Mouse (Mus musculus): Measurements from ENCODE around the gene Nek4. TPM values are rescaled to one million over a fixed set of nuclear protein-coding genes. Genes with fewer than 3 reads are reported as not detected.

Nek4 gene
- polyA plus RNA-seq, 1 experiment from 2014 or later = 12.3 TPM

DNA sequence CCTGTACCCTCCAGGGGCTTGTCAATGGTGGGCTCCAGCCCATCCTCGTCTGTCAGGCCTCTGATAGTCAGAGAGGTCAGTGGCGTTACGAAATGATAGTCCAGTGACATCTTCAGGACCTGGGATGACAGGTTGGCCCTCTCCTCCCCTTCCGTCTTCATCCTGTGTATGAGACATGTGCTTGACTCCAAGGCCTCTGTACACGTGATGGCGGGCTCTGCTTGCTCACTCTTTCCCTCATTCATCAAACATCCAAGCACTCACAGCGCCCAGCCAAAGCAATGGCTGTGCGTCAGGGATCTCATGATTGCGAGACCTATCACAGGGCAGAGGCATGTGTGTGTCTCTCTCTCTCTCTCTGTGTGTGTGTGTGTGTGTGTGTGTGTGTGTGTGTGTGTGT lies 17.8 kb upstream of the Nek4 start:
- 79% methylated on average over 9 of the region's 9 CpGs for WGBS

DNA sequence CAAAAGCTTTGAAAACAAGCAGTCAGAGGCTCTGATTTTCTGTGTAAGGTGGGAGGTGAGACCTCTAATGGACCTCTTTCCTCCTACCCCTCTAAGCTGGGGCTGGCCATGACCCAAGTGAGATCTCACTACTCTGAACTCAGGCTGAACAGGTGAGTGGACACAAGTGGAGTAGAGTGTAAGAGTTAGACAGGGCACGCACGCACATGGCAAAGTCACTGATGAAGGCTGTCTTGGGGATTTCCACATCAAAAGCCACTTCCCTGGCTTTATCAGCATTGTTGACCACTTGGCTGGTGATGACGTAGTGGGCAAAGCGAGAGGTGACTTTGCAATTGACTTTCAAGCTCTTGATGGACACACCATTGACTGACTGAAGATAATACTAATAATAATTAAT lies 8.9 kb upstream of the Nek4 start:
- no peak overlapping the region for H3K4me2 ChIP-seq
- ATAC-seq (ENCODE audit: insufficient read depth) (no peak), DNase-seq (no peak)
- 81% methylated on average over 4 of the region's 4 CpGs for WGBS
- H3K9me3 ChIP-seq (ENCODE audit: low read depth, low read length) = no peaks in the 10 kb centered on the region
- H3K27me3 ChIP-seq (ENCODE audit: insufficient read depth, low read length) = no peaks in the 10 kb centered on the region
- no peaks in the 10 kb centered on the region for H3K4me1 ChIP-seq (ENCODE audit: insufficient read depth)
- no peak for TF ChIP-seq CTCF (IDR thresholded peaks at IDR 0.05; ENCODE audit: low read depth)
- H3K36me3 ChIP-seq (ENCODE audit: insufficient read depth) = no peaks in the 10 kb centered on the region
- H3K9ac ChIP-seq = no peak overlapping the region
- no peak overlapping the region for H3K27ac ChIP-seq (ENCODE audit: low read depth)
- no peak overlapping the region for H3K4me3 ChIP-seq (ENCODE audit: low read depth, low read length)

More for the DNA sequence above, 17.8 kb upstream of the Nek4 start:
- H3K4me1 ChIP-seq (ENCODE audit: insufficient read depth) = no peaks in the 10 kb centered on the region
- no peak overlapping the region for H3K4me2 ChIP-seq
- H3K9me3 ChIP-seq (ENCODE audit: low read depth, low read length) = no peaks in the 10 kb centered on the region
- H3K36me3 ChIP-seq (ENCODE audit: insufficient read depth) = no peaks in the 10 kb centered on the region
- DNase-seq (no peak), ATAC-seq (ENCODE audit: insufficient read depth) (no peak)
- TF ChIP-seq CTCF (IDR thresholded peaks at IDR 0.05; ENCODE audit: low read depth) = no peak
- no peaks in the 10 kb centered on the region for H3K27me3 ChIP-seq (ENCODE audit: insufficient read depth, low read length)
- no peak overlapping the region for H3K27ac ChIP-seq (ENCODE audit: low read depth)
- H3K4me3 ChIP-seq (ENCODE audit: low read depth, low read length) = no peak overlapping the region
- H3K9ac ChIP-seq = no peak overlapping the region

DNA sequence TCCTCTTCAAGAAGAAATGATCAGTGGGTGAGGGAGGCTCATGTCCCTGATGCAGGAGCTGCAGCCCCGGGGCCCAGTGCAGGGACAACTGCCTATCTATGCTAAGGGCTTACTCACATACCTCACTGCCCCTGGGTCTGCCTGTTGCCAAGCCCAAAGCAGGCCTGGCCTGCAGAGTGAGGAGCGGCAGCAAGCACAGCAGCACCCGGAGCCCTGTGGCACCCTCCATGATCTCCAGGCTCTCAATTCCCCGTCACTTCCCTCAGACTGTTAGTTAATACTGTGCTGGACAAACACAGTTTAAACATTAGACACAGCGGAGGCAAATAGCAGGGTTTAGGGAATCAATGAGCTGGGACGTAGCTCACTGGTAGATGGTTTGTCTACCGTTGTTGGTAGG lies 8.1 kb upstream of the Nek4 start, which contains the start of gene Itih1:
Gene Itih1, minus strand, starts transcription at position 252 of the 400 bp plus-strand sequence.
- DNase-seq (no peak), ATAC-seq (ENCODE audit: insufficient read depth) (no peak)
- no peaks in the 10 kb centered on the region for H3K36me3 ChIP-seq (ENCODE audit: insufficient read depth)
- no peak within 1 kb of the TSS for H3K9ac ChIP-seq
- TF ChIP-seq CTCF (IDR thresholded peaks at IDR 0.05; ENCODE audit: low read depth) = no peak
- H3K4me1 ChIP-seq (ENCODE audit: insufficient read depth) = no peaks in the 10 kb centered on the region
- H3K9me3 ChIP-seq (ENCODE audit: low read depth, low read length) = no peaks in the 10 kb centered on the region
- no peaks in the 10 kb centered on the region for H3K27me3 ChIP-seq (ENCODE audit: insufficient read depth, low read length)
- no peak within 1 kb of the TSS for H3K4me2 ChIP-seq
- 70% methylated on average over 7 of the region's 7 CpGs for WGBS
- H3K4me3 ChIP-seq (ENCODE audit: low read depth, low read length) = no peak within 1 kb of the TSS
- no peak within 1 kb of the TSS for H3K27ac ChIP-seq (ENCODE audit: low read depth)

DNA sequence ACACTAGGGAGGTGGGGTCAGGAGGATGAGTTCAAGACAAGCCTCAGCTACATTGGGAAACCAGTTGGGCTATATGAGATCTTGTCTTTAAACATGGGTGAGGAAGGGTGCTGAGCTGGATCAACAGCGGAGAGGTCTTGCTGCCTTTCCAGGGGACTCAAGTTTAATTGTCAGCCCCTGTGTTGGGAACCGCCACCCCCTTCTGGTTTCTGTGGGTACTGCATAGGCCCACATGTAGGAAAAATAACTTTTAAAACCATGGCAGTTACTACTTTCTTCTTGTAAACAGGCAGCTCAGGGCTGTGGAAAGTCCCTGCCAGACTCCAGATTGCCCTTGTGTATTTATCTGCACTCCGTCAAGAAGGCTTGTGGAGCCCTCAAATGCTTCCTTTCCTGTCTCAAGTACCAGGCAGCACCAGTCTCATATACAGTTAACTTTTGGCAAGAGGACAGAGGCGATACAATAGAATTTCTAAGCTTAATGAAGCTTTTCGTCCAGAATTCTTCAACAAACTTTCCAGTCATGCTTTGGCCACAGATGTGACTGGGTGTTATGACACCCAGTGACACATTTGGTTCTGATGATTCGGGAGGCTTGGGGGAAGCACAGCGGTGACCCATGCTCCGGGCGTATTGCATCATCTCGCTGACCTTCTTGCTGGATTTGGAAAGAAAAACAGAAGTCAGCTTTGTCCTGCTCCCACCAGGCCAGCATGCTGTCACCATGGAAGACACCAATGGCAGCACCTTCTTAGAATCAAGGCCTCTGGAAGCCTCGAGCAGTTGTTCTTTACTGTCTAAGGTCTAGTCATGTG lies 7.1 kb upstream of the Nek4 start:
- ATAC-seq (ENCODE audit: insufficient read depth) (peak; percentile 44), DNase-seq (peak; percentile 85)
- no peaks in the 10 kb centered on the region for H3K9me3 ChIP-seq (ENCODE audit: low read depth, low read length)
- H3K4me3 ChIP-seq (ENCODE audit: low read depth, low read length) = no peak overlapping the region
- 54% methylated on average over 11 of the region's 11 CpGs for WGBS
- H3K36me3 ChIP-seq (ENCODE audit: insufficient read depth) = no peaks in the 10 kb centered on the region
- H3K4me2 ChIP-seq = no peak overlapping the region
- H3K9ac ChIP-seq = no peak overlapping the region
- no peaks in the 10 kb centered on the region for H3K27me3 ChIP-seq (ENCODE audit: insufficient read depth, low read length)
- TF ChIP-seq CTCF (IDR thresholded peaks at IDR 0.05; ENCODE audit: low read depth) = peak; percentile 86
- H3K27ac ChIP-seq (ENCODE audit: low read depth) = no peak overlapping the region
- H3K4me1 ChIP-seq (ENCODE audit: insufficient read depth) = no peaks in the 10 kb centered on the region

DNA sequence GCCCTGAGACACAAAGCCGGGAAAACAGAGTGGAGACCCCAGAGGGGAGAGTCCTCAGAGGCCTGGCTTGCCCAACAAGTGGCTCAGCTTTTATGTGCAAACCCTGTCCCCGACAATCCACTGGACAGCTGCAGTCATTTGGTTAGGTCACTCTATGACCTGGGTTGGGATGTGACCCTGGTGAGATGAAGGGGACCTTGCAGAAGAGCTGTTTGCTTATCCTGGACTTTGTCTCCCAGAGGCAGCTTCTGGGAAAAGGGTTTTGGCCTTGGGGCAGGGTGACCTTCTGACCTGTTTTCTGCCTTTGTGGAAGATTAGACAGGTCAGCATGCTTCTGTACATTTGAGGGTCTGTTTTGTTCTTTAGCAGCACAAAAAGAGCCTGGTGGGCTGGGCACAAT lies 6.4 kb upstream of the Nek4 start:
- 72% methylated on average over 2 of the region's 2 CpGs for whole genome bisulfite sequencing

DNA sequence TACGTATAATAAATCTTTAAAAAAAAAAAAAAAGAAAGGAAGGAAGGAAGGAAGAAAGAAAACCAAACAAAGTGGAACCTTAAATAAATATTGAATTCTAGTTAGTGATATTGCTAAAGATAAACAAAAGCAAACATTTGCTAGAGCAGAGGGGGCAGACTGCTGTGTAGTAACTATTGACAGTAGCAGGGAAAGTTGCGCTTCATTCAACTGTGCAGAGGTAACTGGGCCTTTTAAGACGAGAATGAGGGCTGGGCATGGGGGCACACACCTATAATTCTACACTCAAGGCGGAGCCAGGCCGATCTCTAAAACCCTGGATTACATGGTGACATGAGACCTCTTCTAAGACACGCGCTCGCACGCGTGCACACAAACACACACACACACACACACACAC lies 1.2 kb upstream of the Nek4 start:
- Histone ChIP-seq H3K27me3 (ENCODE audit: insufficient read depth, low read length) (no peaks in the 10 kb centered on the region), H3K4me1 (ENCODE audit: insufficient read depth) (0 out of 2 replicates have a peak, but pooled peaks cover 3% of the 10 kb centered on the region), H3K9me3 (ENCODE audit: low read depth, low read length) (no peaks in the 10 kb centered on the region), H3K4me2 (no peak overlapping the region), H3K27ac (ENCODE audit: low read depth) (no peak overlapping the region), H3K4me3 (ENCODE audit: low read depth, low read length) (no peak overlapping the region), H3K9ac (no peak overlapping the region), H3K36me3 (ENCODE audit: insufficient read depth) (no peaks in the 10 kb centered on the region)
- DNase-seq (no peak), ATAC-seq (ENCODE audit: insufficient read depth) (no peak)
- 89% methylated on average over 10 of the region's 10 CpGs for WGBS
- TF ChIP-seq CTCF (IDR thresholded peaks at IDR 0.05; ENCODE audit: low read depth) = no peak

More for the DNA sequence above, 6.4 kb upstream of the Nek4 start:
- Histone ChIP-seq H3K4me3 (ENCODE audit: low read depth, low read length) (no peak overlapping the region), H3K4me1 (ENCODE audit: insufficient read depth) (no peaks in the 10 kb centered on the region), H3K9me3 (ENCODE audit: low read depth, low read length) (no peaks in the 10 kb centered on the region), H3K4me2 (no peak overlapping the region), H3K27me3 (ENCODE audit: insufficient read depth, low read length) (no peaks in the 10 kb centered on the region), H3K9ac (no peak overlapping the region), H3K27ac (ENCODE audit: low read depth) (no peak overlapping the region), H3K36me3 (ENCODE audit: insufficient read depth) (no peaks in the 10 kb centered on the region)
- TF ChIP-seq CTCF (IDR thresholded peaks at IDR 0.05; ENCODE audit: low read depth) = no peak
- DNase-seq (no peak), ATAC-seq (ENCODE audit: insufficient read depth) (no peak)

DNA sequence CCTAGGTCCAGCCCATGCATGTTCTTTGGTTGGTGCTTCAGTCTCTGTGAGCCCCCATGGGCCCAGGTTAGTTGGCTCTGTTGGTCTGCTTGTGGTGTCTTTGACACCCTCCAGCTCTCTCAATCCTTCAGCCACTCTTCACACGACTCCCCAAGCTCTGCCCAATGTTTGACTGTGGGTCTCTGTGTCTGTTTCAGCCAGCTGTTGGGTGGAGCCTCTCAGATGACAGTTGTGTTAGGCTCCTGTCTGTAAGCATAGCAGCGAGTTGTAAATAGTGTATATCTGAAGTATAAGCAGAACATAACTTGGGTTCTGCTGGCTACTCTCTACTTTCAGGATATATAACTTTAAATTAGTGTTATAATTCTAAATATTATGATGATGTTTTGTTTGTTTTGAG lies 7.3 kb downstream of the Nek4 start:
- Histone ChIP-seq H3K9ac (no peak overlapping the region), H3K9me3 (ENCODE audit: low read depth, low read length) (no peaks in the 10 kb centered on the region), H3K27ac (ENCODE audit: low read depth) (no peak overlapping the region), H3K36me3 (ENCODE audit: insufficient read depth) (peaks cover 9% of the 10 kb centered on the region; the same call in 1 of the 2 replicates), H3K4me2 (no peak overlapping the region), H3K27me3 (ENCODE audit: insufficient read depth, low read length) (no peaks in the 10 kb centered on the region), H3K4me3 (ENCODE audit: low read depth, low read length) (no peak overlapping the region), H3K4me1 (ENCODE audit: insufficient read depth) (no peaks in the 10 kb centered on the region)
- WGBS = 71% methylated on average over 2 of the region's 2 CpGs
- ATAC-seq (ENCODE audit: insufficient read depth) (no peak), DNase-seq (no peak)
- TF ChIP-seq CTCF (IDR thresholded peaks at IDR 0.05; ENCODE audit: low read depth) = no peak
